Mouse (Mus musculus) central nervous system, embryonic 18 days (tissue): Measurements from ENCODE around the gene Ccdc144b. TPM values are rescaled to one million over a fixed set of nuclear protein-coding genes. Genes with fewer than 3 reads are reported as not detected.

Experiments
- polyA plus RNA-seq: library from polyadenylated mRNA; depleted of rRNA; stranded (reverse); fragments of >200 nt; gene quantifications from 2 replicates; pipeline ENCODE4 v1.2.3, GENCODE M21; 2012; rRNA removed

Ccdc144b gene
- not detected in 2 replicates for polyA plus RNA-seq

DNA sequence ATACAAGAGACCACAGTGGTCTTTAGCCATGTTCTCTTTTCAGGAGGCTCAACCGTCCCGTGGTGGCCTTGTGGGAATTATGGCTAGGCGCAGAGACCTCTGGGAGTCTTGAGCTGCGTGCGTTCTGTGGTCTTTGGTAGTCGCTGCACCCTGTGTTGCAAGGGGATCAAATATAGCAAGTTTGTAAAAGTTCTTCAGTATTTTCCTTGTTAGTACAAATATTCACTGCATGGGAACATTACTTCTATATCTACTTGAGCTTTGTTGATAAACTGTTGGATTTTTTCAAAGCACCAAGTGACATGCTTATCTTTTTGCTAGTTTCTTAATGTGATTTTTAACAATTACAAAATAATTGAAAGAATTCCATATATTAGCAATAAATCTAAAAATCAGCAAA, at the start of gene Ccdc144b:
TSS of gene Ccdc144b (minus strand) at position 101 of the 400 bp plus-strand sequence.

DNA sequence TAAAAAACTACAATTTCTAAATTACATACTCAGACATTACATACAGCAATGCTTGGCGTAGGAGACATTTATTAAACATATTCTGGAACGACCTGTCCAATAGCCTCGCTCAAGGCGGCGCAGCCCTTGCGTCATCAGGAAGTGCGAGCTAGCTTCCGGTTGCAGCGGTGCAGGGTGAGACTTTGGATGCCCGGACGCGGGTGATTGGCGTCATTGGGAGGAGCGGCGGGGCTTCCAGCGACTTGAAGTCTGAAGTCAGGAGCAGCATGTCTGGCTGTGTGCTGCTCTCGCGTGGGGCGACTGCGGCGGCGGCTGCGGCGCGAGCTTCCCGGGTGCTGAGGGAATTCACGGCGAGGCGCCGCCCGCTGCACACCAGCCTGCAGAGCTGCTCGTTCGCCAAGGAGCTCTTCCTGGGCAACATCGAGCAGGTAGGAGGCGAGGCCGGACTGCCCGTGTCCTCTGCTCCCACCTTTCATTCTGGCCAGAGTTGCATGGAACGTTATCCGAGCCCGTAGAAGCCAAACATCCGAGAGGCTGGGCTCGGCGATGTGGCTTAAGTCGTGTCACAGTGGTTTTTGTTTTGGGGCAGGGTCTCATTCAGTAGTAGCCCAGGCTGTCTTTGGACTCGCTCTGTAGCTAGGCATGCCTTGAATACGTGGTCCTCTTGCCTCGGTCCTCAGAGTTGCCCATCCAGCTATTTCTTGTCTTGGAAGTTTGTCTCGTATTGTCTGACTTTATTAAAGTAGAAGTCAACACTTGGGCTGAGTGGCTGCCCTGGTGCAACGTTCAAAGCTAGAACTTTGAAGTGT, 12.7 kb upstream of the Ccdc144b start, which contains the start of gene Acad9:
TSS of gene Acad9 (plus strand) at position 137 of the 809 bp plus-strand sequence.

DNA sequence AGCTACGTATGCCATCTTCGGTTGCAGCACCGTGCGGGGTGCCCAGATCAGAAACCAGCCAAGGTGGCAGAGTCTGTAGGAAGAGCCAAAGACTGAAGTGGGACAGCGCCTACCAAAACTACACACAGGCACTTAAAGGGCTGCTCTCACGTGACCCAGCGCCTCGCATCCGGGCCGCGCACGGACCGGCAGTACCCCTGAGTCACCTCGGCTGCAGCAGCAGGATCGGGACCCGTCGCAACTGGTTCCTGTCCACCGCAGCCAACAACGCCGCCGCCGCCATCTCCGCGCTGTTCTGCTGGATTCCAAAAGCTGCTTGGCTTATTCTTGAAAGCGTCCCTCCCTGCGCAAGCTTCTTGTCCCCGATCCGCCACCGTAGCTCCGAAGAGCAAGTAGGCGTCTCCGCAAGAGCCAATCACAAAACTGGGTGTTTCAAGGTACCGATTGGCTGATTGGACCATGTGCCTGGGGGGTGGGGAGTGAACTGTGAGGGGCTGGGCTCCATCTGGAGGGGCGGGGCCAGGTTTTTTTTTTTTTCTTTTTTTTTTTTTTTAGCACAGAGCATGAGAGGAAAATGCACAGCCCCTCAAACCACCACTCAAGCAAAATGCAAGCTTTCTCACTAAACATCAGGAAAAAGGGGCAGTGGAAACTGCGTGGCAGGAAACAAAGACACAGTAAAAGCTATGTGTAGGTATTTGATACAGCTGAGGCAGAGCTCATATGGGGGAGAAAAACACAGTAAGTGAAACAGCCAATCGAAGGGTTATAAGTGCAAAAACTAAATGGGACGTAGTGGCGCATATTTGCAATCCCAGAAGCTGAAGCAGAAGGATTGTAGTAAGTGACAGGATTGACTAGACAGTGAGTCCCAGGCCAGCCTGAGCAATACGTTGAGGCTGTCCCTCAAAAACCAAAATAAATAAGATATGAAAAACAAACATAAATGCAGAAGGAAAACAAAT, 52.8 kb downstream of the Ccdc144b start, which contains the start of gene Mccc1:
TSS of gene Mccc1 (minus strand) at position 404 of the 965 bp plus-strand sequence.

Other genes with a start within 250 kb of the Ccdc144b start
- gene Dcun1d1, start 116.1 kb downstream of the Ccdc144b start, polyA plus RNA-seq = 37.7 and 43.0 TPM in 2 replicates
- 21.6 and 22.6 TPM in 2 replicates for gene Mccc1, start 52.9 kb downstream of the Ccdc144b start, polyA plus RNA-seq
- gene Acad9, start 12.4 kb upstream of the Ccdc144b start, polyA plus RNA-seq = 56.9 and 59.0 TPM in 2 replicates
- 6.0 TPM in 2 replicates for gene D3Ertd254e, start 97.5 kb upstream of the Ccdc144b start, polyA plus RNA-seq
- 1.9 and 2.9 TPM in 2 replicates for gene Qrfpr, start 168.8 kb upstream of the Ccdc144b start, polyA plus RNA-seq